ENCODE assay signal across 8 mouse cellular contexts in the genomic region with DNA sequence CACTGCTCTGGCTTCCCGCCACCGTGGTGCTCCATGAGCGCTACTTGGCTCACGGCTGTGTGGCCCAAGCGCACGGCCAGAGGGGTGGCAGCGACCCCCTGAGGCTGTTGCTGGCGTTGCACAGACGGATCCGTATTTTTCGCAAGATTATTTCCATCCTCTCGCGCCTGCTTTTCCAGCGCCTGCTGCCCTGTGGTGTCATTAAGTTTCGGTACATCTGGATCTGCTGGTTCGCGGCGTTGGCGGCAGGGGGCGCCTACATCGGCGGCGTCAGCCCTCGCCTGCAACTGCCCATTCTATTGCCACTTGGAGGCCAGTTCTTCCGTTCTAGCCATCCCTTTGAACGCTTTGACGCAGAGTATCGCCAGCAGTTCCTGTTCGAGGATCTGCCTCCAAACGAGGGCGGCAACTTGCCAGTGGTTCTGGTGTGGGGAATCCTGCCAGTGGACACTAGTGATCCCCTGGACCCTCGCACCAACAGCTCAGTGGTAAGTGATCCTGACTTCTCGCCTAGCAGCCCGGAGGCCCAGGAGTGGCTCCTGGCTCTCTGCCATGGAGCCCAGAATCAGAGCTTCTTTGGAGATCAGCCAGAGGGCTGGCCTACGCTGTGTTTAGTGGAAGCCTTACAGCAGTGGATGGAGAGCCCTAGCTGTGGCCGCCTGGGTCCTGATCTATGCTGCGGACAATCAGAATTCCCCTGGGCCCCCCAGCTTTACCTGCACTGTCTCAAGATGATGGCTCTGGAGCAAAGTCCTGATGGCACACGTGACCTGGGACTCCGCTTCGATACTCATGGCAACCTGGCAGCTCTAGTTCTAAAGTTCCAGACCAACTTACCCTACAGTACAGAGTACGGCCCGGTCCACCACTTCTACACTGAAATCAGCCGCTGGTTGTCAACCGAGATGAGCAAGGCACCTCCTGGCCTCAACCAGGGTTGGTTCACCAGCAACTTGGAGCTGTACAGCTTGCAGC. TPM values are rescaled to one million over a fixed set of nuclear protein-coding genes. Genes with fewer than 3 reads are reported as not detected.
DNase-seq lines count a peak whose midpoint lies in the region; ATAC-seq lines count a peak whose summit lies in the region.

No protein-coding gene starts in this region.

- 22% methylated on average over 44 of the region's 44 CpGs for WGBS in intestine, embryonic 16.5 days
- 26% methylated on average over 44 of the region's 44 CpGs for WGBS in limb, embryonic 13.5 days
- WGBS in midbrain, embryonic 13.5 days: 26% methylated on average over 44 of the region's 44 CpGs

- no peaks in the 10 kb centered on the region for H3K9me3 ChIP-seq in intestine, embryonic 16.5 days (ENCODE audit: control insufficient read depth, low read length)
- H3K9me3 ChIP-seq in limb, embryonic 13.5 days: no peaks in the 10 kb centered on the region
- no peaks in the 10 kb centered on the region for H3K9me3 ChIP-seq in midbrain, embryonic 13.5 days

- peaks cover 8% of the 10 kb centered on the region; the same call in 1 of the 2 replicates for H3K4me1 ChIP-seq in intestine, embryonic 16.5 days (ENCODE audit: control insufficient read depth, insufficient read depth, low read length)
- H3K4me1 ChIP-seq in limb, embryonic 13.5 days: peaks cover 5% of the 10 kb centered on the region
- peaks cover 9% of the 10 kb centered on the region; the same call in 1 of the 2 replicates for H3K4me1 ChIP-seq in midbrain, embryonic 13.5 days (replicated peaks)

- no peaks in the 10 kb centered on the region for H3K27me3 ChIP-seq in intestine, embryonic 16.5 days (replicated peaks; ENCODE audit: control insufficient read depth, insufficient read depth, low read length)
- peaks cover 48% of the 10 kb centered on the region for H3K27me3 ChIP-seq in limb, embryonic 13.5 days
- H3K27me3 ChIP-seq in midbrain, embryonic 13.5 days: peaks cover 16% of the 10 kb centered on the region

- peak; percentile 30 to 45 for DNase-seq in urinary bladder, adult 18-20 months (ENCODE audit: low spot score in 2 of 2)
- no peak for DNase-seq in urinary bladder, adult 2 months (ENCODE audit: low spot score)
- peak; percentile 42 for DNase-seq in embryo, embryonic 11.5 days (ENCODE audit: low read depth, low spot score)
- DNase-seq in gastrocnemius, postnatal 4 days (ENCODE audit: low spot score in 2 of 2): peak; percentile 42 to 68
- peak; percentile 57 to 80 for DNase-seq in spleen, postnatal 4 days (ENCODE audit: low spot score in 2 of 2)

- peak; percentile 60 for ATAC-seq in intestine, embryonic 16.5 days
- ATAC-seq in limb, embryonic 13.5 days (ENCODE audit: low FRiP score, low read depth): peak; percentile 65; the same call in 1 of the 2 replicates
- ATAC-seq in midbrain, embryonic 13.5 days: peak; percentile 62

- peak overlapping the region; percentile 51 for H3K4me2 ChIP-seq in intestine, embryonic 16.5 days (ENCODE audit: low read depth, low read length)
- peak overlapping the region; percentile 54 for H3K4me2 ChIP-seq in limb, embryonic 13.5 days (replicated peaks)
- peak overlapping the region; percentile 22; the same call in 1 of the 2 replicates for H3K4me2 ChIP-seq in midbrain, embryonic 13.5 days (replicated peaks)

- H3K27ac ChIP-seq in intestine, embryonic 16.5 days (ENCODE audit: low read length): no peak overlapping the region
- no peak overlapping the region for H3K27ac ChIP-seq in limb, embryonic 13.5 days
- no peak overlapping the region for H3K27ac ChIP-seq in midbrain, embryonic 13.5 days

- peak overlapping the region; percentile 51 for H3K9ac ChIP-seq in intestine, embryonic 16.5 days (ENCODE audit: low read depth, low read length)
- no peak overlapping the region for H3K9ac ChIP-seq in limb, embryonic 13.5 days
- no peak overlapping the region for H3K9ac ChIP-seq in midbrain, embryonic 13.5 days (replicated peaks)

- H3K4me3 ChIP-seq in intestine, embryonic 16.5 days (ENCODE audit: low read length): peak overlapping the region; percentile 24
- H3K4me3 ChIP-seq in limb, embryonic 13.5 days: peak overlapping the region; percentile 20; the same call in 1 of the 2 replicates
- H3K4me3 ChIP-seq in midbrain, embryonic 13.5 days (replicated peaks): no peak overlapping the region

- no peaks in the 10 kb centered on the region for H3K36me3 ChIP-seq in intestine, embryonic 16.5 days (ENCODE audit: control insufficient read depth, insufficient read depth, low read length)
- no peaks in the 10 kb centered on the region for H3K36me3 ChIP-seq in limb, embryonic 13.5 days
- H3K36me3 ChIP-seq in midbrain, embryonic 13.5 days: peaks cover 79% of the 10 kb centered on the region

RNA-seq across cellular contexts. Expression of gene Disp2, which starts 11.3 kb away (rescaled TPM):
- polyA plus RNA-seq in urinary bladder, adult 2 months (2012; rRNA removed): 0.78 and 0.93 TPM in 2 replicates
- total RNA-seq in gastrocnemius, postnatal 4 days (2021): under 1 TPM; 0.13 to 0.15 TPM
- polyA plus RNA-seq in intestine, embryonic 16.5 days (2015; fragmentation: Nextera tagmentation; extraction: Ambion mirVana): 2.2 and 2.3 TPM in 2 replicates
- 0.13 and 0.22 TPM in 2 replicates for polyA plus RNA-seq in limb, embryonic 13.5 days (2015; fragmentation: Nextera tagmentation; extraction: Ambion mirVana)
- 32.7 and 35.8 TPM in 2 replicates for polyA plus RNA-seq in midbrain, embryonic 13.5 days (2015; fragmentation: Nextera tagmentation; extraction: Ambion mirVana)

RNA-seq across cellular contexts. Expression of gene Phgr1, which starts 18.3 kb away (rescaled TPM):
- 0.16 TPM in 1 of 2 replicates, not detected in the other for polyA plus RNA-seq in urinary bladder, adult 2 months (2012; rRNA removed)
- not detected for total RNA-seq in gastrocnemius, postnatal 4 days (2021)
- polyA plus RNA-seq in intestine, embryonic 16.5 days (2015; fragmentation: Nextera tagmentation; extraction: Ambion mirVana): 66.6 and 66.9 TPM in 2 replicates
- polyA plus RNA-seq in limb, embryonic 13.5 days (2015; fragmentation: Nextera tagmentation; extraction: Ambion mirVana): not detected in 2 replicates
- not detected in 2 replicates for polyA plus RNA-seq in midbrain, embryonic 13.5 days (2015; fragmentation: Nextera tagmentation; extraction: Ambion mirVana)

RNA-seq across cellular contexts. Expression of gene Knstrn, which starts 23.0 kb away (rescaled TPM):
- 5.0 and 5.5 TPM in 2 replicates for polyA plus RNA-seq in urinary bladder, adult 2 months (2012; rRNA removed)
- 10 to 100 TPM; 18.5 to 23.0 TPM for total RNA-seq in gastrocnemius, postnatal 4 days (2021)
- polyA plus RNA-seq in intestine, embryonic 16.5 days (2015; fragmentation: Nextera tagmentation; extraction: Ambion mirVana): 78.5 and 85.7 TPM in 2 replicates
- polyA plus RNA-seq in limb, embryonic 13.5 days (2015; fragmentation: Nextera tagmentation; extraction: Ambion mirVana): 106 and 107 TPM in 2 replicates
- polyA plus RNA-seq in midbrain, embryonic 13.5 days (2015; fragmentation: Nextera tagmentation; extraction: Ambion mirVana): 62.7 and 66.1 TPM in 2 replicates

RNA-seq across cellular contexts. Expression of gene Ccdc9b, which starts 28.4 kb away (rescaled TPM):
- 19.3 and 23.1 TPM in 2 replicates for polyA plus RNA-seq in urinary bladder, adult 2 months (2012; rRNA removed)
- 10 to 100 TPM; 11.0 to 12.8 TPM for total RNA-seq in gastrocnemius, postnatal 4 days (2021)
- polyA plus RNA-seq in intestine, embryonic 16.5 days (2015; fragmentation: Nextera tagmentation; extraction: Ambion mirVana): 0.93 and 1.2 TPM in 2 replicates
- polyA plus RNA-seq in limb, embryonic 13.5 days (2015; fragmentation: Nextera tagmentation; extraction: Ambion mirVana): 0.78 and 0.85 TPM in 2 replicates
- 1.7 and 2.1 TPM in 2 replicates for polyA plus RNA-seq in midbrain, embryonic 13.5 days (2015; fragmentation: Nextera tagmentation; extraction: Ambion mirVana)

RNA-seq across cellular contexts. Expression of gene Inafm2, which starts 45.3 kb away (rescaled TPM):
- polyA plus RNA-seq in urinary bladder, adult 2 months (2012; rRNA removed): 35.9 and 38.5 TPM in 2 replicates
- total RNA-seq in gastrocnemius, postnatal 4 days (2021): 10 to 100 TPM in 1 of 2 experiments, 1 to 10 TPM in 1; 9.5 to 11.5 TPM
- 21.9 and 24.1 TPM in 2 replicates for polyA plus RNA-seq in intestine, embryonic 16.5 days (2015; fragmentation: Nextera tagmentation; extraction: Ambion mirVana)
- polyA plus RNA-seq in limb, embryonic 13.5 days (2015; fragmentation: Nextera tagmentation; extraction: Ambion mirVana): 19.4 and 21.1 TPM in 2 replicates
- polyA plus RNA-seq in midbrain, embryonic 13.5 days (2015; fragmentation: Nextera tagmentation; extraction: Ambion mirVana): 24.6 and 25.8 TPM in 2 replicates

Comparison
In these comparisons a context has a peak if more than half of its experiments do, and no peak if none do; other contexts are left out.
1. RNA of gene Disp2, which starts 11.3 kb away (polyA plus RNA-seq): 32.7 to 35.8 TPM in midbrain, embryonic 13.5 days; 2.2 to 2.3 TPM in intestine, embryonic 16.5 days, 0.78 to 0.93 TPM in urinary bladder, adult 2 months and 0.13 to 0.22 TPM in limb, embryonic 13.5 days; every median in the first group is over 10 times any median in the second.
2. RNA of gene Phgr1, which starts 18.3 kb away (polyA plus RNA-seq): 66.6 to 66.9 TPM in intestine, embryonic 16.5 days; 0.16 TPM in urinary bladder, adult 2 months, not detected in limb, embryonic 13.5 days and not detected in midbrain, embryonic 13.5 days; every median in the first group is over 10 times any median in the second.
3. Peak in every context shown above with its lines, with median percentiles within 50 percentile points of each other: ATAC-seq and H3K4me2 ChIP-seq.